Mouse (Mus musculus) MEL (cell line): ENCODE measurements around the gene Traf3ip2. TPM values are rescaled to one million over a fixed set of nuclear protein-coding genes. Genes with fewer than 3 reads are reported as not detected.

Source experiments
- DNase-seq: peaks from one replicate; pipeline ENCODE4 v3.0.0; 2011; ENCODE audit warnings: low read depth, low spot score
- H3K27ac ChIP-seq: 2 replicates; pipeline ENCODE4 v1.5.1; 2012; ENCODE audit warnings: low read depth, mild to moderate bottlenecking, control low read depth, low read length, moderate library complexity; ENCODE audit not compliant: control insufficient read depth
- H3K27me3 ChIP-seq, 2 experiments: fragments of 150-350 bp in 1 of 2; sonication (generic) in 1 of 2; 2 replicates each; pipeline ENCODE4 v1.6.1; 2012; ENCODE audit warnings: low read length in 2 of 2, mild to moderate bottlenecking in 2 of 2, improper control_type of control experiment in 1 of 2, moderate library complexity in 1 of 2; ENCODE audit not compliant: insufficient read depth in 2 of 2, control insufficient read depth in 1 of 2
- H3K36me3 ChIP-seq, 2 experiments: 2 replicates each; pipeline ENCODE4 v1.6.1; 2012 to 2014; ENCODE audit warnings: low read length in 2 of 2, improper control_type of control experiment in 1 of 2, inconsistent platforms in 1 of 2, mild to moderate bottlenecking in 1 of 2; ENCODE audit not compliant: insufficient read depth in 2 of 2, control insufficient read depth in 1 of 2
- H3K4me1 ChIP-seq, 2 experiments: fragments of 150-350 bp in 1 of 2; sonication (generic) in 1 of 2; 2 replicates each; pipeline ENCODE4 v1.6.1; 2012; ENCODE audit warnings: low read length in 2 of 2, improper control_type of control experiment in 1 of 2, mild to moderate bottlenecking in 1 of 2; ENCODE audit not compliant: insufficient read depth in 2 of 2, control insufficient read depth in 1 of 2
- H3K4me3 ChIP-seq, 2 experiments: fragments of 150-350 bp in 1 of 2; sonication (generic) in 1 of 2; 2 replicates each; pipeline ENCODE4 v1.5.1; 2012; ENCODE audit warnings: low read depth in 2 of 2, low read length in 2 of 2, mild to moderate bottlenecking in 2 of 2, moderate library complexity in 2 of 2, control low read depth in 1 of 2, improper control_type of control experiment in 1 of 2; ENCODE audit not compliant: control insufficient read depth in 1 of 2, insufficient read depth in 1 of 2
- H3K79me2 ChIP-seq: 2 replicates; pipeline ENCODE4 v1.6.1; 2012; ENCODE audit warnings: mild to moderate bottlenecking, low read length, moderate library complexity; ENCODE audit not compliant: control insufficient read depth, poor library complexity, insufficient read depth
- H3K9ac ChIP-seq: 2 replicates; pipeline ENCODE4 v1.6.1; 2012; ENCODE audit warnings: low read depth, mild to moderate bottlenecking, control low read depth, low read length, moderate library complexity; ENCODE audit not compliant: control insufficient read depth, poor library complexity, severe bottlenecking
- H3K9me3 ChIP-seq: fragments of 150-350 bp; sonication (generic); replicated peaks from 2 replicates; pipeline ENCODE4 v1.6.1; 2012; ENCODE audit warnings: mild to moderate bottlenecking, low read length, improper control_type of control experiment, moderate library complexity; ENCODE audit not compliant: insufficient read depth
- BHLHE40 ChIP-seq: IDR thresholded peaks from 2 replicates; pipeline ENCODE4 v1.6.1; 2012; ENCODE audit warnings: low read depth, mild to moderate bottlenecking, inconsistent platforms, low read length, improper control_type of control experiment, borderline replicate concordance
- CHD1 ChIP-seq: IDR thresholded peaks from 2 replicates; pipeline ENCODE4 v1.6.1; 2012; ENCODE audit warnings: low read depth, mild to moderate bottlenecking, inconsistent platforms, low read length, improper control_type of control experiment
- CHD2 ChIP-seq: IDR thresholded peaks from 2 replicates; pipeline ENCODE4 v1.6.1; 2011; ENCODE audit warnings: low read length, improper control_type of control experiment
- E2F4 ChIP-seq: IDR thresholded peaks from 2 replicates; pipeline ENCODE4 v1.6.1; 2011; ENCODE audit warnings: low read depth, low read length, improper control_type of control experiment, borderline replicate concordance
- ELF1 ChIP-seq: IDR thresholded peaks from 2 replicates; pipeline ENCODE4 v1.6.1; 2014; ENCODE audit warnings: low read depth, mild to moderate bottlenecking, inconsistent platforms, low read length, improper control_type of control experiment, moderate library complexity
- ETS1 ChIP-seq: IDR thresholded peaks from 2 replicates; pipeline ENCODE4 v1.6.1; 2012; ENCODE audit warnings: low read depth, mild to moderate bottlenecking, inconsistent platforms, low read length, improper control_type of control experiment, moderate library complexity
- GABPA ChIP-seq: IDR thresholded peaks from 2 replicates; pipeline ENCODE4 v1.6.1; 2012; ENCODE audit warnings: low read depth, mild to moderate bottlenecking, inconsistent platforms, low read length, improper control_type of control experiment, moderate library complexity
- GATA1 ChIP-seq: IDR thresholded peaks from 2 replicates; pipeline ENCODE4 v1.6.1; 2011; ENCODE audit warnings: low read depth, low read length, improper control_type of control experiment
- HCFC1 ChIP-seq: IDR thresholded peaks from 2 replicates; pipeline ENCODE4 v1.6.1; 2012; ENCODE audit warnings: low read depth, mild to moderate bottlenecking, inconsistent platforms, low read length, improper control_type of control experiment, moderate library complexity
- JUND ChIP-seq: IDR thresholded peaks from 2 replicates; pipeline ENCODE4 v1.6.1; 2011; ENCODE audit warnings: low read depth, mild to moderate bottlenecking, improper control_type of control experiment, low read length
- KAT2A ChIP-seq: conservative IDR thresholded peaks from 2 replicates; pipeline ENCODE4 v1.6.1; 2012; ENCODE audit warnings: low read depth, low read length, improper control_type of control experiment, inconsistent platforms
- MAZ ChIP-seq: IDR thresholded peaks from 2 replicates; pipeline ENCODE4 v1.6.1; 2012; ENCODE audit warnings: low read depth, mild to moderate bottlenecking, inconsistent platforms, low read length, improper control_type of control experiment
- MYC ChIP-seq: IDR thresholded peaks from 2 replicates; pipeline ENCODE4 v1.6.1; 2011; ENCODE audit warnings: low read depth, mild to moderate bottlenecking, low read length, improper control_type of control experiment, moderate library complexity
- POLR2A ChIP-seq, 2 experiments: IDR thresholded peaks; 2 replicates each; pipeline ENCODE4 v1.6.1; 2011 to 2012; ENCODE audit warnings: low read length in 2 of 2, mild to moderate bottlenecking in 2 of 2, control low read depth in 1 of 2, improper control_type of control experiment in 1 of 2, low read depth in 1 of 2, moderate library complexity in 1 of 2; ENCODE audit not compliant: control insufficient read depth in 1 of 2, insufficient read depth in 1 of 2, poor library complexity in 1 of 2
- POLR2AphosphoS5 ChIP-seq: IDR thresholded peaks from 2 replicates; pipeline ENCODE4 v1.6.1; 2012; ENCODE audit warnings: low read depth, borderline replicate concordance, mild to moderate bottlenecking, inconsistent platforms, low read length, moderate library complexity, mixed read lengths
- RCOR1 ChIP-seq: IDR thresholded peaks from 2 replicates; pipeline ENCODE4 v1.6.1; 2012; ENCODE audit warnings: low read depth, mild to moderate bottlenecking, inconsistent platforms, low read length, improper control_type of control experiment
- TAL1 ChIP-seq: IDR thresholded peaks from 2 replicates; pipeline ENCODE4 v1.6.1; 2012; ENCODE audit warnings: mild to moderate bottlenecking, inconsistent platforms, low read length, moderate library complexity, mixed read lengths
- TBP ChIP-seq: IDR thresholded peaks from 2 replicates; pipeline ENCODE4 v1.8.0; 2011; ENCODE audit warnings: low read depth, low read length, improper control_type of control experiment
- ZC3H11A ChIP-seq: IDR thresholded peaks from 2 replicates; pipeline ENCODE4 v1.6.1; 2012; ENCODE audit warnings: low read depth, mild to moderate bottlenecking, inconsistent platforms, low read length, improper control_type of control experiment
- ZKSCAN1 ChIP-seq: IDR thresholded peaks from 2 replicates; pipeline ENCODE4 v1.6.1; 2012; ENCODE audit warnings: low read depth, mild to moderate bottlenecking, inconsistent platforms, low read length, improper control_type of control experiment, moderate library complexity
- ZMIZ1 ChIP-seq: IDR thresholded peaks from 2 replicates; pipeline ENCODE4 v1.6.1; 2012; ENCODE audit warnings: low read depth, mild to moderate bottlenecking, inconsistent platforms, low read length, improper control_type of control experiment, moderate library complexity
- polyA plus RNA-seq, 2 experiments: library from polyadenylated mRNA; stranded (reverse) in 1 of 2; unstranded in 1 of 2; fragments of >175 nt in 1 of 2; fragments of >200 nt in 1 of 2; gene quantifications; 2 replicates each; pipeline versions ENCODE4 v1.2.1 to v1.2.4; 2012; ENCODE audit warnings: low replicate concordance in 2 of 2, low read depth in 1 of 2; ENCODE audit not compliant: insufficient read length in 2 of 2, insufficient read depth in 1 of 2, missing spikeins in 1 of 2
- total RNA-seq: library from RNA; depleted of rRNA; stranded (reverse); fragments of 300-350 nt; gene quantifications from 2 replicates; pipeline ENCODE4 v1.2.3, GENCODE M21; 2012

Traf3ip2 gene
- total and polyA plus RNA-seq, 3 experiments = 1.3 to 3.0 TPM; not detected in 1

DNA sequence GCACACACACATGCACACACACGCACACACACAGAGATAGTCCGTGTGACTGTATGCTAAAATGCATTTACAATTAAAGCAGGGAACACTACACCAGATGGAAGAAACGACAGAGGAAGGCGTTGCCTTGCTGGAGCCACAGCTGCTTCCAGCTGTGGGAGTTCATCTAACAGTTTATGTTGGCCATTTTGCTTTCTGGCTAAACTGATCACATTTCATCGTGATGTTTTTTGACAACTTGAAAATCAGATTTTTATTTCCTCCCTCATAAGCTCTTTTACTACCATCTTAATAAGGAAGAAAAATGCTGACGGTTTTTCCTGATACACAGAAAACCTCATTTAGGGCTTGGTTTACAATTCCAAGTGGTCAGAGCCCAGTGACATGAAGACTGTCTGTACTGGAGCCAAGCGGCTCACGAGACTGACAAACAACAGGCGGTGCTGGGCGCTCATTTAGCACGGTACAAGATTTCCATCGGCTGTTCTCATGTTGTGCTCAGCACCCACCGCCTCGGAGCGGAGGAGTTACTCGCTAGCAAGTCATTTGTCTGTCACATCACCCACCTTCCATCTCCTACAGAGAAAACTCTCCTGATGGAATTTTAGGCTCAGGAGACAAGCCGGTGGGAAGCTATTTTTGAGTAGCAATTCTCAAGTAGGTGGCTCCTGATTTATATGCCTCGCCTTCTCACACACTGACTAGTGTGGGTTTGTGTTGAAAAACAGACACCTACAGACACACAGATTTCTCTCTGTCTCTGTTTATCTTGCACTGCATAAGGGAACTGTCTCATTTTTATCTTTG is 17.2 kb downstream of the Traf3ip2 start:
- Histone ChIP-seq H3K27ac (no peak overlapping the region), H3K4me3 (no peak overlapping the region)
- DNase-seq = no peak

DNA sequence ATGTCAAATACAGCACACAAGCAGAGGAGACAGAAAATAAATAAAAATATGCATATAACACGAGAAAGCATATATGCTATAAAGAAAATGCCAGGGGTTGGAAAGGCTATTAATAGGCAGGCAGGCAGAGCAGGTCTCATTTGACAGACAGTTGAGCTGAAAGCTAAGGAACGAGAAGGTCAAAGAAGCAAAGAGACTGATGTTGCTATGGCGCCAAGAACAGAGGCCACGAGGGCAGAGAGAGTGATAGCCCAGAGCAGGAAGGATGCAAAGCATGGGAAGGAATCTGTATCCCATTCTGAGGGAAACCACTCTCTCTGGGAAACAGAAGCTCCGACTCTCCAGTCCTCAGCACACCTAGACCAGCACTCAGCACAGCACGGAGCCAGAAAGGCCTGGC is 18.1 kb downstream of the Traf3ip2 start:
- H3K4me1 ChIP-seq = no peaks in the 10 kb centered on the region
- no peak overlapping the region for H3K27ac ChIP-seq
- DNase-seq = no peak
- TF ChIP-seq ZC3H11A = no peak
- TF ChIP-seq ETS1 = no peak
- TF ChIP-seq ELF1 = no peak
- TF ChIP-seq POLR2A (IDR thresholded peaks at IDR 0.05; ENCODE audit: control insufficient read depth in 1 of 2, insufficient read depth in 1 of 2, low read depth in 1 of 2, low read length in 2 of 2, poor library complexity in 1 of 2) = no peak
- no peak for TF ChIP-seq TAL1
- no peak for TF ChIP-seq E2F4
- no peak for TF ChIP-seq MAZ
- TF ChIP-seq BHLHE40 = no peak
- TF ChIP-seq GABPA = no peak
- TF ChIP-seq CHD2 = no peak
- no peak for TF ChIP-seq POLR2AphosphoS5
- no peaks in the 10 kb centered on the region for H3K9me3 ChIP-seq
- H3K79me2 ChIP-seq = no peaks in the 10 kb centered on the region
- H3K9ac ChIP-seq = no peak overlapping the region
- no peak overlapping the region for H3K4me3 ChIP-seq
- H3K27me3 ChIP-seq = no peaks in the 10 kb centered on the region
- H3K36me3 ChIP-seq = no peaks in the 10 kb centered on the region

More for the DNA sequence above, 17.2 kb downstream of the Traf3ip2 start:
- Histone ChIP-seq H3K27me3 (no peaks in the 10 kb centered on the region), H3K9me3 (no peaks in the 10 kb centered on the region), H3K36me3 (no peaks in the 10 kb centered on the region), H3K4me1 (no peaks in the 10 kb centered on the region), H3K79me2 (no peaks in the 10 kb centered on the region), H3K9ac (no peak overlapping the region)
- TF ChIP-seq JUND = no peak
- no peak for TF ChIP-seq ZC3H11A
- TF ChIP-seq CHD1 = no peak
- TF ChIP-seq GABPA = no peak
- TF ChIP-seq RCOR1 = no peak
- no peak for TF ChIP-seq HCFC1
- no peak for TF ChIP-seq TBP
- TF ChIP-seq TAL1 = no peak
- TF ChIP-seq GATA1 = no peak
- no peak for TF ChIP-seq MAZ
- no peak for TF ChIP-seq ZMIZ1
- no peak for TF ChIP-seq MYC
- TF ChIP-seq KAT2A = no peak
- TF ChIP-seq ZKSCAN1 = no peak
